Mouse (Mus musculus) forebrain, embryonic 12.5 days (tissue): ENCODE results near the gene Opcml. TPM values are rescaled to one million over a fixed set of nuclear protein-coding genes. Genes with fewer than 3 reads are reported as not detected.

Source experiments
- ATAC-seq: fragments of 200-750 bp; cut with Nextera tagmentation; 2 replicates; pipeline ENCODE4 v1.8.0; 2017; ENCODE audit warnings: moderate TSS enrichment; ENCODE audit not compliant: low FRiP score
- H3K27ac ChIP-seq: fragments of 300-500 bp; sonication (generic); 2 replicates; pipeline ENCODE4 v1.5.1; 2016; ENCODE audit warnings: mild to moderate bottlenecking
- H3K27me3 ChIP-seq: fragments of 300-500 bp; sonication (generic); 2 replicates; pipeline ENCODE4 v1.6.1; 2016; ENCODE audit warnings: mild to moderate bottlenecking
- H3K36me3 ChIP-seq: fragments of 300-500 bp; sonication (generic); replicated peaks from 2 replicates; pipeline ENCODE4 v1.6.1; 2016; ENCODE audit warnings: mild to moderate bottlenecking
- H3K4me1 ChIP-seq: fragments of 300-500 bp; sonication (generic); 2 replicates; pipeline ENCODE4 v1.6.1; 2016
- H3K4me2 ChIP-seq: fragments of 300-500 bp; sonication (generic); 2 replicates; pipeline ENCODE4 v1.6.1; 2016; ENCODE audit warnings: mild to moderate bottlenecking, moderate library complexity
- H3K4me3 ChIP-seq: fragments of 300-500 bp; sonication (generic); replicated peaks from 2 replicates; pipeline ENCODE4 v1.5.1; 2016; ENCODE audit warnings: mild to moderate bottlenecking
- H3K9ac ChIP-seq: fragments of 300-500 bp; sonication (generic); 2 replicates; pipeline ENCODE4 v1.6.1; 2016; ENCODE audit warnings: mild to moderate bottlenecking
- H3K9me3 ChIP-seq: fragments of 300-500 bp; sonication (generic); 2 replicates; pipeline ENCODE4 v1.6.1; 2016
- WGBS: fragments of 180-500 bp; shearing (Covaris S2); methylation state at CpG from one replicate; pipeline ENCODE4 v1.1.7; 2016; 5-methylcytosine and 5-hydroxymethylcytosine counted together
- polyA plus RNA-seq: library from polyadenylated mRNA; unstranded; fragments of >200 nt; fragmentation: Nextera tagmentation; extraction: Ambion mirVana; gene quantifications from 2 replicates; pipeline ENCODE4 v1.2.1, GENCODE M21; 2016

Opcml gene
- polyA plus RNA-seq, 1 experiment from 2014 or later, result 6.2 TPM

- Histone ChIP-seq H3K4me3 (no peak overlapping the region), H3K4me1 (no peaks in the 10 kb centered on the region), H3K4me2 (no peak overlapping the region), H3K27ac (no peak overlapping the region), H3K9me3 (no peaks in the 10 kb centered on the region), H3K36me3 (no peaks in the 10 kb centered on the region), H3K27me3 (no peaks in the 10 kb centered on the region), H3K9ac (no peak overlapping the region)
- no peak for ATAC-seq
- WGBS, result 33% methylated on average over 6 of the region's 6 CpGs
Observed at GRCm38 (mm10) chr9:28613683-28614620, 823.4 kb downstream of the Opcml start.

- Histone ChIP-seq H3K36me3 (no peaks in the 10 kb centered on the region), H3K4me1 (no peaks in the 10 kb centered on the region), H3K4me2 (no peak overlapping the region), H3K4me3 (no peak overlapping the region), H3K27ac (no peak overlapping the region), H3K9ac (no peak overlapping the region), H3K9me3 (no peaks in the 10 kb centered on the region), H3K27me3 (no peaks in the 10 kb centered on the region)
- ATAC-seq, result no peak
Observed at GRCm38 (mm10) chr9:28615447-28615846, 824.9 kb downstream of the Opcml start.

GRCm38 (mm10) chr9:28617666-28618065 lies 827.1 kb downstream of the Opcml start:
- H3K4me3 ChIP-seq, result no peak overlapping the region
- ATAC-seq, result no peak
- H3K9me3 ChIP-seq, result no peaks in the 10 kb centered on the region
- no peaks in the 10 kb centered on the region for H3K27me3 ChIP-seq
- no peaks in the 10 kb centered on the region for H3K36me3 ChIP-seq
- H3K9ac ChIP-seq, result no peak overlapping the region
- H3K4me1 ChIP-seq, result no peaks in the 10 kb centered on the region
- H3K27ac ChIP-seq, result no peak overlapping the region
- H3K4me2 ChIP-seq, result no peak overlapping the region
- WGBS, result 80% methylated on average over 1 of the region's 1 CpGs

GRCm38 (mm10) chr9:28618186-28618892 lies 827.8 kb downstream of the Opcml start:
- H3K4me1 ChIP-seq, result no peaks in the 10 kb centered on the region
- H3K9me3 ChIP-seq, result no peaks in the 10 kb centered on the region
- 83% methylated on average over 2 of the region's 2 CpGs for WGBS
- H3K4me3 ChIP-seq, result no peak overlapping the region
- no peak overlapping the region for H3K27ac ChIP-seq
- no peak overlapping the region for H3K9ac ChIP-seq
- H3K4me2 ChIP-seq, result no peak overlapping the region
- no peak for ATAC-seq
- H3K36me3 ChIP-seq, result no peaks in the 10 kb centered on the region
- H3K27me3 ChIP-seq, result no peaks in the 10 kb centered on the region

- no peak overlapping the region for H3K4me3 ChIP-seq
- 100% methylated on average over 1 of the region's 1 CpGs for WGBS
- no peaks in the 10 kb centered on the region for H3K9me3 ChIP-seq
- peaks cover 5% of the 10 kb centered on the region for H3K4me1 ChIP-seq
- no peak overlapping the region for H3K9ac ChIP-seq
- ATAC-seq, result no peak
- H3K27ac ChIP-seq, result no peak overlapping the region
- no peaks in the 10 kb centered on the region for H3K27me3 ChIP-seq
- H3K4me2 ChIP-seq, result no peak overlapping the region
- H3K36me3 ChIP-seq, result no peaks in the 10 kb centered on the region
Observed at GRCm38 (mm10) chr9:28621939-28622338, 831.4 kb downstream of the Opcml start.

GRCm38 (mm10) chr9:28624870-28625269 lies 834.3 kb downstream of the Opcml start:
- Histone ChIP-seq H3K27ac (no peak overlapping the region), H3K9me3 (no peaks in the 10 kb centered on the region), H3K4me1 (peaks cover 5% of the 10 kb centered on the region), H3K36me3 (no peaks in the 10 kb centered on the region), H3K9ac (no peak overlapping the region), H3K4me2 (no peak overlapping the region), H3K27me3 (no peaks in the 10 kb centered on the region), H3K4me3 (no peak overlapping the region)
- no peak for ATAC-seq
- 67% methylated on average over 10 of the region's 10 CpGs for WGBS

GRCm38 (mm10) chr9:28642766-28643165 lies 852.2 kb downstream of the Opcml start:
- H3K4me2 ChIP-seq, result no peak overlapping the region

GRCm38 (mm10) chr9:28644063-28644462 lies 853.5 kb downstream of the Opcml start:
- H3K36me3 ChIP-seq, result no peaks in the 10 kb centered on the region
- H3K9me3 ChIP-seq, result no peaks in the 10 kb centered on the region
- peak overlapping the region; percentile 64 for H3K27ac ChIP-seq
- no peak overlapping the region for H3K4me3 ChIP-seq
- no peak overlapping the region for H3K4me2 ChIP-seq
- H3K27me3 ChIP-seq, result no peaks in the 10 kb centered on the region
- peaks cover 11% of the 10 kb centered on the region for H3K4me1 ChIP-seq
- 36% methylated on average over 2 of the region's 2 CpGs for WGBS
- H3K9ac ChIP-seq, result no peak overlapping the region
- peak; percentile 85 for ATAC-seq

More at GRCm38 (mm10) chr9:28642766-28643165, 852.2 kb downstream of the Opcml start:
- no peaks in the 10 kb centered on the region for H3K27me3 ChIP-seq
- no peak overlapping the region for H3K4me3 ChIP-seq
- H3K4me1 ChIP-seq, result peaks cover 11% of the 10 kb centered on the region
- no peaks in the 10 kb centered on the region for H3K9me3 ChIP-seq
- H3K27ac ChIP-seq, result no peak overlapping the region
- no peak overlapping the region for H3K9ac ChIP-seq
- H3K36me3 ChIP-seq, result no peaks in the 10 kb centered on the region
- no peak for ATAC-seq

- Histone ChIP-seq H3K9ac (no peak overlapping the region), H3K36me3 (no peaks in the 10 kb centered on the region), H3K4me3 (no peak overlapping the region), H3K4me2 (no peak overlapping the region), H3K4me1 (no peaks in the 10 kb centered on the region), H3K27ac (no peak overlapping the region), H3K9me3 (no peaks in the 10 kb centered on the region), H3K27me3 (no peaks in the 10 kb centered on the region)
- peak; percentile 39; the same call in 1 of the 2 replicates for ATAC-seq
- WGBS, result 41% methylated on average over 4 of the region's 4 CpGs
Observed at GRCm38 (mm10) chr9:28650089-28650488, 859.5 kb downstream of the Opcml start.

- Histone ChIP-seq H3K4me1 (no peaks in the 10 kb centered on the region), H3K27me3 (no peaks in the 10 kb centered on the region), H3K27ac (no peak overlapping the region), H3K4me2 (no peak overlapping the region), H3K9ac (no peak overlapping the region), H3K4me3 (no peak overlapping the region), H3K9me3 (no peaks in the 10 kb centered on the region), H3K36me3 (no peaks in the 10 kb centered on the region)
- no peak for ATAC-seq
- WGBS, result 85% methylated on average over 2 of the region's 2 CpGs
Observed at GRCm38 (mm10) chr9:28659996-28660395, 869.4 kb downstream of the Opcml start.

GRCm38 (mm10) chr9:28662882-28663281 lies 872.3 kb downstream of the Opcml start:
- Histone ChIP-seq H3K27me3 (no peaks in the 10 kb centered on the region), H3K9me3 (no peaks in the 10 kb centered on the region), H3K4me2 (no peak overlapping the region), H3K36me3 (no peaks in the 10 kb centered on the region), H3K27ac (no peak overlapping the region), H3K9ac (no peak overlapping the region), H3K4me3 (no peak overlapping the region), H3K4me1 (no peaks in the 10 kb centered on the region)
- no peak for ATAC-seq
- 76% methylated on average over 3 of the region's 3 CpGs for WGBS

- Histone ChIP-seq H3K4me1 (peaks cover 9% of the 10 kb centered on the region), H3K4me2 (no peak overlapping the region), H3K27ac (no peak overlapping the region), H3K27me3 (no peaks in the 10 kb centered on the region), H3K4me3 (no peak overlapping the region), H3K36me3 (no peaks in the 10 kb centered on the region), H3K9ac (no peak overlapping the region), H3K9me3 (no peaks in the 10 kb centered on the region)
- no peak for ATAC-seq
- WGBS, result 86% methylated on average over 1 of the region's 1 CpGs
Observed at GRCm38 (mm10) chr9:28680309-28680708, 889.7 kb downstream of the Opcml start.
